In genomic region chr4:35992005-35992763, GRCm38 (mm10) we compare ENCODE assay signal across 17 mouse cellular contexts.
"Had no signal": no experiment of that assay in that cellular context is flagged by ENCODE, and none has a peak within 500 bp of the region (broad histone marks: within the 10 kb centered on the region; RNA-seq: fewer than 3 reads in every experiment).

No protein-coding gene starts in this region.

- H3K9ac ChIP-seq: kidney, embryonic 15.5 days; limb, embryonic 12.5 days; liver, embryonic 13.5 days; liver, postnatal 0 days; lung, embryonic 15.5 days; neural tube, embryonic 13.5 days had no signal

- H3K4me2 ChIP-seq: kidney, embryonic 15.5 days; limb, embryonic 12.5 days; liver, embryonic 13.5 days; lung, embryonic 15.5 days; midbrain, embryonic 11.5 days; neural tube, embryonic 13.5 days had no signal

- H3K36me3 ChIP-seq: kidney, embryonic 15.5 days; limb, embryonic 12.5 days; liver, embryonic 13.5 days; lung, embryonic 15.5 days; neural tube, embryonic 13.5 days had no signal

- DNase-seq: kidney, adult 2 months; kidney, postnatal 14 days; liver; liver, embryonic 13.5 days; liver, postnatal 0 days; lung, postnatal 14 days; right cerebral cortex, postnatal 25 days; thymus, adult 18-20 months; thymus, postnatal 25 days had no signal

- H3K9me3 ChIP-seq: kidney, embryonic 15.5 days; limb, embryonic 12.5 days; liver, embryonic 13.5 days; lung, embryonic 15.5 days; megakaryocyte, embryonic 14.5 days; neural tube, embryonic 13.5 days had no signal

- H3K27ac ChIP-seq: kidney, embryonic 15.5 days; left cerebral cortex, adult 2 months; limb, embryonic 12.5 days; liver, embryonic 13.5 days; lung, embryonic 15.5 days; macrophage; neural tube, embryonic 13.5 days had no signal

- H3K4me1 ChIP-seq: kidney, embryonic 15.5 days; limb, embryonic 12.5 days; liver, embryonic 13.5 days; lung, embryonic 15.5 days; megakaryocyte, embryonic 14.5 days; neural tube, embryonic 13.5 days had no signal

- H3K4me3 ChIP-seq: kidney, embryonic 15.5 days; left cerebral cortex, adult 2 months; limb, embryonic 12.5 days; liver, embryonic 13.5 days; lung, embryonic 15.5 days; megakaryocyte, embryonic 14.5 days; neural tube, embryonic 13.5 days had no signal

- H3K27me3 ChIP-seq: kidney, embryonic 15.5 days; limb, embryonic 12.5 days; liver, embryonic 13.5 days; lung, embryonic 15.5 days; megakaryocyte, embryonic 14.5 days; neural tube, embryonic 13.5 days had no signal

- ATAC-seq: liver, postnatal 0 days had no signal
